Mouse (Mus musculus): ENCODE measurements around the gene Rpn2.

- no peak for TF ChIP-seq EP300 (IDR thresholded peaks at IDR 0.05; ENCODE audit: low read depth)
- no peak for TF ChIP-seq CTCF (IDR thresholded peaks at IDR 0.05; ENCODE audit: low read depth)
Observed at GRCm38 (mm10) chr2:157309611-157310010, 30.8 kb downstream of the Rpn2 start.
